Mouse (Mus musculus): ENCODE measurements around the gene Nmu. TPM values are rescaled to one million over a fixed set of nuclear protein-coding genes. Genes with fewer than 3 reads are reported as not detected.

The Nmu gene
- polyA plus RNA-seq, 1 experiment: not detected

DNA sequence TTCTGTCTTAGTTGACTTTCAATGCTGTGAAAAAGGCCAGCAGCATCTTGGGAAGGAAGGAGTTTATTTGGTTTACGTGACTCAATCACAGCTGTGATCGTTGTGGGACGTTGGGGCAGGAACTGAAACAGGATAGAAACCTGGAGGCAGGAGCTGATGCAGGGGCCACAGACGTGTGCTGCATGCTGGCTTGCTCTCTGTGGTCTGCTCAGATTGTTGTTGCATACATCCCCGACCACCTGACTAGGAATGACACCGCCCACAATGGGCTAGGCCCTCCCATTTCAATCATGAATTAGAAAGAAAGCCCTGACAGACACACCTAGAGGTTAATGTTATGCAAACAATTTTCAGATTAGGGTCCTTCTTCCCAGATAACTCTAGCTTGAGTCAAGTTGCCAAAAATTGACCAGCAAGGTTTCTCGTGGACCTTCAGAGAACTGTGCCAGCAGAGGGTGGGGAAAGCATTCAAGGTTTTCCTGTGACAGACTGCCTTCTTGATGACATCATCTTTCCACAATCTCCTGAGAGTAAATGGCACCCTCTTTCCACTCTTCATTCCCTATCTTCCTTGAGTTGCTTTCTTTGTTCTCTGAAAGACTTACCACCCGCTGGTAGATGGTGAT is 5.7 kb upstream of the Nmu start:
- H3K27ac ChIP-seq (ENCODE audit: insufficient read depth, low read length): no peak overlapping the region
- H3K27me3 ChIP-seq (ENCODE audit: control insufficient read depth, insufficient read depth, low read length): no peaks in the 10 kb centered on the region; the same call in 1 of the 2 replicates
- no peak for DNase-seq
- 77% methylated on average over 8 of the region's 8 CpGs for WGBS
- no peaks in the 10 kb centered on the region for H3K4me1 ChIP-seq (ENCODE audit: control insufficient read depth, insufficient read depth, low read length)
- no peak overlapping the region for H3K4me3 ChIP-seq (replicated peaks; ENCODE audit: insufficient read depth, low read depth, low read length)
- no peak for TF ChIP-seq POLR2A (IDR thresholded peaks at IDR 0.05; ENCODE audit: borderline replicate concordance, insufficient read depth, low read length)
- TF ChIP-seq CTCF (IDR thresholded peaks at IDR 0.05; ENCODE audit: borderline replicate concordance, insufficient read depth, low read depth, low read length): no peak

DNA sequence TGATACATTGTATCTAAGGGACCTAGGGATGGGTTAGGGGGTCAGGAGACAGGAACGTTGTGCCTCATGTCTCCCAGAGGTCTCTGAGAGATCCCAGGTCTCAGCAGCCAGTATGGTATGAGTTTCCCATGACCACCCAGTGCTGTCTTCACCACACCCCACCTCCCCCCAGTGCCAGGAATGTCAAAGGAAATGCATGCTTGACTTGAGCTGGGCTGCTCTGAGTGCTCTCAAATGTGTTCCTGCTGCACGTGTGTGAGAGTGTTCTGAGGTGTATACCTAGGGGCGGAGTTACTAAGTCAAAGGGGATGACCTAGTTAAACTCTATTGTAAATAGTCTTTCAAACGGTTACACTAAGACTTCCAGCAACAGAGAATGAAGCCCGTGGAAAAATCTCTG is 1.8 kb upstream of the Nmu start:
- DNase-seq: no peak
- Histone ChIP-seq H3K4me3 (replicated peaks; ENCODE audit: insufficient read depth, low read depth, low read length) (no peak overlapping the region), H3K4me1 (ENCODE audit: control insufficient read depth, insufficient read depth, low read length) (no peaks in the 10 kb centered on the region), H3K27me3 (ENCODE audit: control insufficient read depth, insufficient read depth, low read length) (no peaks in the 10 kb centered on the region; the same call in 1 of the 2 replicates), H3K27ac (ENCODE audit: insufficient read depth, low read length) (no peak overlapping the region)
- WGBS: 45% methylated on average over 5 of the region's 5 CpGs
- TF ChIP-seq POLR2A (IDR thresholded peaks at IDR 0.05; ENCODE audit: borderline replicate concordance, insufficient read depth, low read length) (no peak), CTCF (IDR thresholded peaks at IDR 0.05; ENCODE audit: borderline replicate concordance, insufficient read depth, low read depth, low read length) (no peak)

DNA sequence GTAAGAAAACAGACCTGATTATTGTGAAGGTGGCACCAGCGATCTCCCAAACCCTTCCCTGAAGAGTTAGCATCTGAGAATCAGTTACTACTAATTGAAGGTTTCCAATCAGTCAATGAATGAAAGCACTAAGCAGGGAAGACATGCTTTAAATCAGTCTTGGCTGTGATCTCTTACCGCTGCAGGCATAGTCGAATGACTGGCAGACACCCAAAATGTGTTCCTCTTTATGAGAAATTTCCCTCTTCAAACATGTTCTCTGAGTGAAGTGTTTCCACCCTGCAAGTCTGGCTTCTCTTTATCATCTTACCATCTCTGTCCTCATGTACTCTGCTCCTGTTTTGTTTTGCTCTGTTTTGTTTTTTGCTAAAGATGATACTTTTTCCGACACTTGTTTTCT is 2.8 kb downstream of the Nmu start:
- H3K4me1 ChIP-seq (ENCODE audit: control insufficient read depth, insufficient read depth, low read length): no peaks in the 10 kb centered on the region
- TF ChIP-seq CTCF (IDR thresholded peaks at IDR 0.05; ENCODE audit: borderline replicate concordance, insufficient read depth, low read depth, low read length): no peak
- no peak for TF ChIP-seq POLR2A (IDR thresholded peaks at IDR 0.05; ENCODE audit: borderline replicate concordance, insufficient read depth, low read length)
- WGBS: 52% methylated on average over 4 of the region's 4 CpGs
- no peak overlapping the region for H3K27ac ChIP-seq (ENCODE audit: insufficient read depth, low read length)
- DNase-seq: no peak
- no peaks in the 10 kb centered on the region; the same call in 1 of the 2 replicates for H3K27me3 ChIP-seq (ENCODE audit: control insufficient read depth, insufficient read depth, low read length)
- H3K4me3 ChIP-seq (replicated peaks; ENCODE audit: insufficient read depth, low read depth, low read length): no peak overlapping the region

DNA sequence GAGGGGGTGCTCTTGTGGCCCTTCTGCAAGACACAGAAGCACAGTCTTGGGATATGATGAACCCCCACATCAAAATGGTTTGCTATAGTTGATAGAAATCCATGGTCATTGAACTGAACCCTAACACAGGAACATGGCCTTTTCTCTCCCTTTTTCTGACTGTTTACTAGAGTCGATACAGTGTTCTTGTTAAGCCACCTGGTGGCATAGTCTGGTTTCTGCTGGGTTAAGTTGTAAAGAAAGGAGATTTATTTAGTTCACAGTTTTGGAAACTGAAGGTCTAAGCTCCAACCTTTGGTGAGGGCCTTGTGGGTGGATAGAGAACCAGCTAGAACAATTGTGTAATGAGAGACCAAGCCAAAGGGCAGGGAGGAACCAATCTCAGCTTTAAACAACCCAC is 3.5 kb downstream of the Nmu start:
- no peak overlapping the region for H3K27ac ChIP-seq (ENCODE audit: insufficient read depth, low read length)
- no peak for DNase-seq
- 86% methylated on average over 1 of the region's 1 CpGs for WGBS
- H3K27me3 ChIP-seq (ENCODE audit: control insufficient read depth, insufficient read depth, low read length): no peaks in the 10 kb centered on the region
- TF ChIP-seq CTCF (IDR thresholded peaks at IDR 0.05; ENCODE audit: borderline replicate concordance, insufficient read depth, low read depth, low read length): no peak
- no peak for TF ChIP-seq POLR2A (IDR thresholded peaks at IDR 0.05; ENCODE audit: borderline replicate concordance, insufficient read depth, low read length)
- H3K4me1 ChIP-seq (ENCODE audit: control insufficient read depth, insufficient read depth, low read length): no peaks in the 10 kb centered on the region
- no peak overlapping the region for H3K4me3 ChIP-seq (replicated peaks; ENCODE audit: insufficient read depth, low read depth, low read length)

DNA sequence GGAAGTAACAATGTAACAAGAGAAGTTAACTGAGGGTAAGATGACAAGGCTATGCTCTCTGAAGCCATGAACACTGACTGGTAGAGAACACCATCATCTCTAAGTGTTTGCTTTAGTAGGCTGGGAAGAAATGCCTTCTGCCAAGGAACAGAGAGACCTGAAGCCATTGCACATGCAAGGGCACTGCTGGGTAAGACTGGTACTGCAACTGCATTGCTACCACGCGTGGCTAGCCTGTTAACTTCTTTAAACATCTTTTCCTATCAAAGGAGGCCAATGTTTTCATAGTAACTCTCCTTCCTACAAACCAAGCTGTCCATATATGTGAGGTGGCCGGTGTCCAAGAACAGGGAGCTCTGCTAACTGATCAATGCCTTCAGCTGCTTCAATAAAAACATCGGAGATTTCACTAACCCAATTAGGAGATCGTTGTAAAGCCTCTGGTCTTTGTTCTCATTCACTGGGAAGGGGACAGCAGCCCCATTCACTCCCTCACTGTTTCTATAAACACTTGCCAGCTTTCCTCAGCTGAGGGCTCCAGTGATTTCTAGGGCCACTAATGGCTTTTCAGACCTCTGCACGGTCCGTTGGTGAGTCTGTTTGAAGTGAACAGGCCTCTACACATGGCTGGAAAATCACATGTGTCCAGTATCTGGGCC is 11.5 kb downstream of the Nmu start:
- Histone ChIP-seq H3K27me3 (ENCODE audit: control insufficient read depth, insufficient read depth, low read length) (no peaks in the 10 kb centered on the region), H3K27ac (ENCODE audit: insufficient read depth, low read length) (no peak overlapping the region), H3K4me1 (ENCODE audit: control insufficient read depth, insufficient read depth, low read length) (no peaks in the 10 kb centered on the region), H3K4me3 (replicated peaks; ENCODE audit: insufficient read depth, low read depth, low read length) (no peak overlapping the region)
- TF ChIP-seq CTCF (IDR thresholded peaks at IDR 0.05; ENCODE audit: borderline replicate concordance, insufficient read depth, low read depth, low read length): no peak
- TF ChIP-seq POLR2A (IDR thresholded peaks at IDR 0.05; ENCODE audit: borderline replicate concordance, insufficient read depth, low read length): no peak
- WGBS: 52% methylated on average over 7 of the region's 7 CpGs
- no peak for DNase-seq

DNA sequence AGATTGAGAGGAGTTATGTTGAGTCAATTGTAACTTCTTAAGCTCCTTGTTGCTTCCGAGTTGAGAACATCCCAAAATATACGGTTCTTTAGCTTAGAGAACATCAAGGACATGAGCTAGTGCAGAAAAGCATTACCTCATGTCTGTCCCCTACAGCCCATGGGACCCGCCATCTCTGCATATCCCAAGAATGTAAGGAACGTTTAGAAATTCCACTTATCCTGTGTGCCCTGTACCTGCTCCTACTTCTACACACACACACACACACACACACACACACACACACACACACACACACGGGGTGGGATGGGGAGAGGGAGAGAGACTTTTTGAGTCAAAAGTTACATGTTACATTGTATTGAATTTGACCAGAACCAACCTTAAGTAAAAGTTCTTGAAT is 12.1 kb downstream of the Nmu start:
- no peak for TF ChIP-seq POLR2A (IDR thresholded peaks at IDR 0.05; ENCODE audit: borderline replicate concordance, insufficient read depth, low read length)
- TF ChIP-seq CTCF (IDR thresholded peaks at IDR 0.05; ENCODE audit: borderline replicate concordance, insufficient read depth, low read depth, low read length): no peak
- WGBS: 89% methylated on average over 5 of the region's 5 CpGs
- H3K27ac ChIP-seq (ENCODE audit: insufficient read depth, low read length): no peak overlapping the region

DNA sequence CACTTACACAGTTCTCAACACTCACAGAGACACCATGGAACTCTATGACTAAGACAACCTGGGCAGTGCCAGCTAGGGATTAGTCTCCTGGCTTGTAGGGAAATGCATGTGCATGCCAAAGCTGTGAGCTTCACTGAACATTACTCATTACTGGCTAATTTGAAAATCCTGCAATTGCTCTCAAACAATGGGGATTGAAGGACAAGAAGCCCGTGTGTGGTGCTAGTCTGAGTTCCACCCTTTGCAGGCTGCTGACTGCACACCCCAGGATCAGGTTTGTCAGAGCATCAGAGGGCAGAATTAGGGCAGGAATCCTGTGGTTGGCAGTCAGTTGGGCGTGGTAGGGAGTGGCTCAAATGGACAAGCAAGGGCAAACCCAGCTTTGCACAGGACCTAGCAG is 17.5 kb downstream of the Nmu start:
- H3K27me3 ChIP-seq (ENCODE audit: control insufficient read depth, insufficient read depth, low read length): no peaks in the 10 kb centered on the region
- H3K4me3 ChIP-seq (replicated peaks; ENCODE audit: insufficient read depth, low read depth, low read length): no peak overlapping the region
- DNase-seq: peak in 1 of 2 experiments; percentile 45
- H3K4me1 ChIP-seq (ENCODE audit: control insufficient read depth, insufficient read depth, low read length): no peaks in the 10 kb centered on the region
- WGBS: 26% methylated on average over 2 of the region's 2 CpGs
- TF ChIP-seq CTCF (IDR thresholded peaks at IDR 0.05; ENCODE audit: borderline replicate concordance, insufficient read depth, low read depth, low read length) (no peak), POLR2A (IDR thresholded peaks at IDR 0.05; ENCODE audit: borderline replicate concordance, insufficient read depth, low read length) (no peak)
- H3K27ac ChIP-seq (ENCODE audit: insufficient read depth, low read length): no peak overlapping the region

More for the DNA sequence above, 12.1 kb downstream of the Nmu start:
- Histone ChIP-seq H3K4me1 (ENCODE audit: control insufficient read depth, insufficient read depth, low read length) (no peaks in the 10 kb centered on the region), H3K4me3 (replicated peaks; ENCODE audit: insufficient read depth, low read depth, low read length) (no peak overlapping the region), H3K27me3 (ENCODE audit: control insufficient read depth, insufficient read depth, low read length) (no peaks in the 10 kb centered on the region)
- DNase-seq: no peak

DNA sequence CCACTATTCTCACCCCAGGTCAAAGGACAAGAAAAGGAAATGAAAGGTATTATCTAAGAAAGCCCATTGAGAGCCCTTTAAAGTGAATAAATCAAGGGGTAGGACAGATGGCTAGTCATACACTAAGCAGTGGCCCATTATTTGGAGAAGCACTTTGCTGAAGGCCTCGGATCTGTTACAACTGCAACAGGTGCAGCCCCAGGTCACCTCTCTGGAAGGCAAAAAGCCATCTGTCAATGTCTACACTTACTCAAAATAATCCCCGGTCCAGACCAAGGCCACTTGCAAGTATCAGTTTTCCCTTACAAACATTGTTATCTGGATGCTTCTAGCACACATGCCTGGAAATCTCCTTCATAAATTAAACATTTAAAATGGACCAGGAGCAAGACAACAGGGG is 22.7 kb downstream of the Nmu start:
- TF ChIP-seq CTCF (IDR thresholded peaks at IDR 0.05; ENCODE audit: borderline replicate concordance, insufficient read depth, low read depth, low read length): no peak
- H3K4me3 ChIP-seq (replicated peaks; ENCODE audit: insufficient read depth, low read depth, low read length): no peak overlapping the region
- WGBS: 48% methylated on average over 2 of the region's 2 CpGs
- H3K4me1 ChIP-seq (ENCODE audit: control insufficient read depth, insufficient read depth, low read length): no peaks in the 10 kb centered on the region
- no peak for DNase-seq
- H3K27me3 ChIP-seq (ENCODE audit: control insufficient read depth, insufficient read depth, low read length): no peaks in the 10 kb centered on the region
- H3K27ac ChIP-seq (ENCODE audit: insufficient read depth, low read length): no peak overlapping the region
